Mouse (Mus musculus) G1E-ER4 (cell line): Measurements from ENCODE around the gene Tmem217. TPM values are rescaled to one million over a fixed set of nuclear protein-coding genes. Genes with fewer than 3 reads are reported as not detected.

Experiments used
- GATA1 ChIP-seq: IDR thresholded peaks from one replicate; pipeline ENCODE4 v1.8.0; 2012; ENCODE audit warnings: low read length, inconsistent platforms
- polyA plus RNA-seq: library from polyadenylated mRNA; stranded (reverse); fragments of >175 nt; gene quantifications from 2 replicates; pipeline ENCODE4 v1.2.3, GENCODE M21; 2012

The Tmem217 gene
- not detected in 2 replicates for polyA plus RNA-seq

DNA sequence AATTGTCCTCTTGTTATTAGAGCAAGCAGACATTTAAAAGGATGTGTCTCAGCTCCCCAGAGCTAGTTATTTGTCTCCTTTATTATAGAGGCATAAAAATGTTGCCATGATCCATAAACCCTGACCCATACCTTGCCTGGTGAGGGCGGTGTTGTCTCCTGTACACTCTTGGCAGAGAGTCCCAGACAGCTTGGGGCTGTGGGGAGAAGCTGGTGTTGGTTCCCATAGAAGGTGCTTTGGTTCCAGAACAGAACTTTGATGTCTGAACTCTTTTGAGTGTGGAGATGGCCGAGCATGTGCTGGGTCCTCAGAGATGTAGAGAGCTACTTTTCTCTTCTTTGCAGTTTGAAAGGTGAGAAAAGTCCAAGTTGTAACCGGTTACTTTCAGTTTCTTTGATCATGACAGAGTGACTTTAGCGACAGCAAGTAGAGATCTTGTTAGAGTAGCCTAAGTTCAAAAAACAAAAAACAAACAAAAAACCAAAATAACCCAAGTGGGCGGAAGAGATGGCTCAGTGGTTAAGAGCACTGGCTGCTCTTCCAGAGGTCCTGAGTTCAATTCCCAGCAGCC lies at the start of gene Tmem217:
TSS of gene Tmem217 (minus strand) at position 224 of the 571 bp plus-strand sequence.
- TF ChIP-seq GATA1 = no peak

DNA sequence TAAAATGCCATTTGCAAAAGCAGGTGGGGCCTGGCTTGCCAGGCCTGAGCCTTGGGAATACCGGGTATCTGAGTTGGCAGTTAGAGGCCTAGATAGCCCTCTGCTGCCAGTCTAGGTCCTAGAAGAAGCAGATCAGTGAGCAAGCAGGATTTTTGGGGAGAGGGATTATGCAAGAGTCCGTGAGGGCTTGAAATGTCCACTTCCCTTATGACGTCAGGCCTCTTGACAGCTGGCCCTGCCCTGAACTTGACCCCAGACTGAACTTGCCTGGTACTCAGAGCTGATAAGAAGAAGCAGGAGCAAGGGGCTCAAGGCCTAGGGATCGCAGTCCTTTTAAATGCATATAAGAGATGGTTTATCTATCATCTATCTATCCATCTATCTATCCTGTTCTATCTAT lies 49.2 kb upstream of the Tmem217 start:
- no peak for TF ChIP-seq GATA1

DNA sequence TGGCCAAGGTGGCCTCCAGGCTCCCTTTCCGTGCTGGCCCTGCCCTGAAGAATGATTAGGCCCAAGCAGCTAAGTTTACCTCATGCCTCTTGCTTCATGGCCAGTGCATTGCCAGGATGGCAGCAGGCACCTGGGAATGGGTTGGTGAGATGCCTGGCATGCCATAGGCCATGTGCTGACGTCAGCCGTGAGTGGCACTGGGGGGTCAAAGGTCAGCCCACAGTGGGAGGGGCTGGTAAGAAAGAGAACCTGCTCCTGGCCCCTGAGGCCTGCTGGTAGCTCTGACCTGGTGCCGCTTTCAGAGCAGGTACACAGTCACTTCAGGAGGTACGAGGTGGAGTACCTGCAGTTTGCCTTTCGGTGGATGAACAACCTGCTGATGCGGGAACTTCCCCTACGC lies 47.4 kb upstream of the Tmem217 start:
- TF ChIP-seq GATA1 = no peak

DNA sequence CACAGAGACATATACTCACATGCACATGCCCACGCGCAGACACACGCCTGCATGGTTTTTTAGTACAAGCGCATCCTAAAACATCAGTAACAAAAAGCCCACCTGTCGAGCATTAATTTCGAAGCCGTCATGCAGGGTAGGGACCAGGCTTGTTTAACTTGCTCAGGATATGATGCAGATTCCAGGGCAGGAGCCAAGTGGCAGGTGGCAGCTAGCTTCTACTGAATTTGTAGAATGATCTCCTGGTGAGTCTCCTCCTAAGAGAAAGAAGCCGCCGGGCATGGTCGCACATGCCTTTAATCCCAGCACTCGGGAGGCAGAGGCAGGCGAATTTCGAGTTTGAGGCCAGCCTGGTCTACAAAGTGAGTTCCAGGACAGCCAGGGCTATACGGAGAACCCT lies 46.9 kb upstream of the Tmem217 start:
- TF ChIP-seq GATA1 = no peak

DNA sequence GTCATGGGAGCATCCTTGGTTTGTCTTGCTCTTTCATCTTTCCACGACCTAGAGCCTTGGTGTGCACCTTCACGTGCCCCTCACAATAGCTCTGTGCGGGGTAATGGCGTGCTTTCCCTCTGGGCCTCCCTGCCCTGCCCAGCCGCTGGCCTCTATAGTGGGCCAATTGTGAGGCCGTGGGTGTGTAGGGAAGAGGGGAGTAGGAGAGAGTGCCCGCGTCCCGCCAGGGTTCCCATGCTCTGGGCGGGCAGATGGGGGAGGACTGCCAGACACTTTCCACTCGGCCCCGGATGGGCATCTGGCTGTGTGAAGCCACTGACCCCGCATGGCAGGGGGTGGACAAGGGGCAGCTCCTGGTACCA lies 44.6 kb upstream of the Tmem217 start:
- no peak for TF ChIP-seq GATA1

DNA sequence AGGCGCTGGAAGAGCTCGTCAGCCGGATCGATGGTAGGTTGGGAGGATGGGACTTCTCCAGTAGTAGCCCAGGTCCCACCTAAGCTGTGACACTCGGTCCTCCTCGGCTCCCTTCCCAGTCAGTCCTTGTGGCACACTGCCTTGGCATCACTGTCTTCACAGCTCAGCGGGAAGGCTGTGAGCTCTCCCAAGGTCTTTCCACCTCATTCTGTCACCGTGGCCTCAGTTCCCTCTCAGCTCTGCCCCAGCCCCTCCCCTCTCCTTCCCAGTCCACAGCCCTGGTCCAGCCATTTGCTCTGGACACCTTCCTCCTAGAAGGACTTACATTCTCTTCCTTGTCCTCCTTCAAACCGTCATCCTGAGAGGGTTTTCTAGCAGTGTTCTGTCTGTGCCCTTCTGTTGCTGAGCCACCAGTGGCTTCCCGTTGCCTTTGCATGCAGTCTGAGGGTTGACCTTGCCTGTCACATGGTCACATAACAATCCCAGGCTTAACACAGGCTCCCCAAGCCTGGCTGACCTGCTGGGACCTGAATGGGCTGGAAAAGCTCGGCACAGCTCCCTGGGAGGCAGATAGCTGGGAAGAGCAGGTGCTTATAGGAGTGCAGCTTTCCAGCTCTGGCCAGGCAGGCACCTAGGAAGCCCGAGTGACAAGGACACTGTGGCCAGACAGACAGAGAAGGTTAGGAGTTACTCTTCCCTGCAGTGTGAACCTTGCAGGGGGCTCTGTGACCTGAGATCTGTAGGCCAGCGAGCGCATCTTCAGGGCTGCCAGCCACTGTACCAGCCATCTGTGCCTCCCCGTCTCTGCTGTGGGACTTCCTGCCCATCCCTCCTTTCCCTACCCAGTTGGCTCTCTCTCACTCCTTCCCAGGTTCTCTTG lies 43.9 kb upstream of the Tmem217 start:
- TF ChIP-seq GATA1 = no peak

DNA sequence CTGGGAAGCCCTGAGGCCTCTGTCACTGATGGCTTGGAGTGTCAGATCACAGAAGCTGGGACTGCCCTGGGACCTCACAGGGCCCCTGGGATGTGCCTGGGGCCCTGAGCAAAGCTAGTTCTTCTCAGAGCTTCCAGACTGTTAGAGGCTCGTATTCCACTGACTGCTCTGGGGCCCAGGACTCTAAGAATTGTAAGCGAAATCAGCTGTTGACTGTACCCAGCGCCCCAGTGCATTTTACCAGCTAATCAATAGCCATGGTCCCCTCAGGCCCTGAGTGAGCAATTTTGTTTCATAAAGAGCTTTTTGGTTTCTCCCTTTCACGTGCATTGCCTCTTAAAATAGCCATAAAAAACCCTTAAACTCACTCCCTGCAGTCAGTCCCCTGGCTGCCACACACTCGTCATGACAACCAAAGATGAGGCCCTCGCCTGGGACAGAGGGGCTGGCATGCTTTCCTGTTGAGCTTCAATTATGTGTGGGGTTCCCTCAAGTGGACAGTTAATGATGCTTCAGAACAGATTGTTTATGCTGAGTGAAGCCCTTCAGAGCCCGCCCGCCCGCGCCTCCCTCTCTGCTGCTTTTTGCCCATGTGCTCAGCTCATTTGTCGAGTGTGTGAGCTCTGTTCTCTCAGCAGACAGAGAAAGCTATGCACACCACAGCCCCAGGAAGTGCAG lies 37.2 kb upstream of the Tmem217 start:
- TF ChIP-seq GATA1 = no peak

DNA sequence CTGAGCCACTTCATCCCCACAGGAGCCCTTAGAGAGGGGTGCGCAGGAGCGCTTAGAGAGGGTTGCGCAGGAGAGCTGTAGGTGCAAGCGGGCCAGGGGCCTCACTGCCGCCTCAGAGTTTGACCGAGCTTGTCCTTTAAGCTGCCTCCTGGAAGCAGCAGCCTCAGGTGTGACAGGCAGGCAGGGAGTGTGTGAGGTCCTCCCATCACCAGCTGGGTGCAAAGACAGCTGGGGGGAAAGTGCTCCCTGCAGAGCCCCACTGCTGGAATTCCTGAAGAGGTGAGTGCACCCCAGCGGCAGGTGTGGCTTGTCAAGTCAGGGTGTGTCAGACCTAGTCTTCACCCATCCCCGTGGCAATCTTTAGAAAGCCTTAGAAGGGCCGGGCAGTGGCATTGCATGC lies 34.7 kb upstream of the Tmem217 start:
- TF ChIP-seq GATA1 = no peak

DNA sequence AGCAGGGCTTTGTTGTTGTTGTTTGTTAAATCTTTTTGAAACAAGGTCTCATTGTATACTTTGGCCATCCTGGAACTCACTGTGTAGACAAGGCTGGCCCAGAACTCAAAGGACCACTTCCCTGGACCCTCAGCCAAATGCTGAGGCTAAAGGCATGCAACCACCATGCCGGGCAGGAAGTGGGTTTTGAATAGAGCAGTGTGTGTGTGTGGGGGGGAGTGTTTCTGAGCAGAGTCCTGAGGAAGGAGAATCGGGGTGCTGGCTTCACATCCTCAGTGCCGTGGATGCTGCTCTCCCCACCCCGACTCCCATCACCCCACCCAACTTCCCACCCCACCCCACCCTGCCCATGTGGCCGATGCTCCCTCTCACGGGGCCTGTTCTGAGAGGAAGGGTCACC lies 33.3 kb upstream of the Tmem217 start:
- TF ChIP-seq GATA1 = no peak

DNA sequence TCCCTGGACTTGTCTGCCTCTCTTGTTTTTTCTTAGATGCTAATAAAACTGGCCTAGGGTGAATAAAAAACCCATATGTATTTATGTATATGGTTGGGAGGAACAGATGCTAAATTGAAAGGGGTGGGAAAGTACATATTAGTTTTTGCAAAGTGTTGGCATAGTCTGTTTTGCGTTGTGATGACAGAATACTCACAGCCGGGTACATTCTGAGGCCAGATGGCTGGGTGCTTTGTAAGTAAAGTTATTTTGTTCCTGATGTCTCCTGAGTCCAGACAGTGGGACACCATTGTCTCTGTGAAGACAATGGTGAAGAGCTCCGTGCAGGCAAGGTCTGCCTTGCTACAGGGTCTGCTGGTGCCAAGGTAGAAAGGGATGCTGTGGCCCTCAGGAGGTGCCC lies 32.6 kb upstream of the Tmem217 start:
- TF ChIP-seq GATA1 = no peak

DNA sequence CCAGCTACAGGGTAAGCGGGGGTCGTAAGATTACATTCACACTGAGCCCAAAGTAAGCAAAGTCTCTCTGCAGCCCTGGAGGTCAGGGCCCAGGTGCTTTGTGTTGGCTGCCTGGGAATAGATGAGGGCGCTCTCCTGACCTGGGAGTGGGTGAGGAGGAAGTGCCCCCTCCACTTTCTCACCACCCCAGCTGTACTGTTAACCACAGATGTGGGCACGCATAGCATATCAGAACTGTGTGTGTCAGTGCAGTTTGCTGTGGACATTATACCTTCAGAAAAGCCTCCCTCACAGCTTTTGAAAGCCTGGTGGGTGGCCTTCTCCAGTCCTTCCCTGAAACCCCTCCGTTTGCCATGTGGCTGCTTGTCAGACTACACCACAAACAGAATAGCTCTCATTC lies 32.1 kb upstream of the Tmem217 start:
- no peak for TF ChIP-seq GATA1

DNA sequence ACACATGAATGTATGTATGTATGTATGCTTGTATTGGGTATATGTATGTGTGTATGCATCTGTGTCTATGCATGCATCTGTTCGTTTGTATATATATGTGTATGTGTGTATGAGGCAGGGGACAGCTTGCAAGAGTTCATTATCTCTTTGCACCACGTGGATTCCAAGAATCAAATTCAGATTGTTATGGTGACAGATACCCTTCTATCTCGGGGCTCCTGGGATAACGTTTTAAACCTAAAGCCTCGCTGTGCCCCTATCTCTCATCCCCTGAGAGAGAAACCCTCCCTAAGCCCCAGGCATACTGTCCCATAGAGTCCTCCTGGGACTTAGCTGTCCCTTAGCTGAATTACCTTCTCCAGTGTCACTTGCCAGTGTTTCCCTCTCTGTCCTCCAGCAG lies 31.4 kb upstream of the Tmem217 start:
- TF ChIP-seq GATA1 = no peak

DNA sequence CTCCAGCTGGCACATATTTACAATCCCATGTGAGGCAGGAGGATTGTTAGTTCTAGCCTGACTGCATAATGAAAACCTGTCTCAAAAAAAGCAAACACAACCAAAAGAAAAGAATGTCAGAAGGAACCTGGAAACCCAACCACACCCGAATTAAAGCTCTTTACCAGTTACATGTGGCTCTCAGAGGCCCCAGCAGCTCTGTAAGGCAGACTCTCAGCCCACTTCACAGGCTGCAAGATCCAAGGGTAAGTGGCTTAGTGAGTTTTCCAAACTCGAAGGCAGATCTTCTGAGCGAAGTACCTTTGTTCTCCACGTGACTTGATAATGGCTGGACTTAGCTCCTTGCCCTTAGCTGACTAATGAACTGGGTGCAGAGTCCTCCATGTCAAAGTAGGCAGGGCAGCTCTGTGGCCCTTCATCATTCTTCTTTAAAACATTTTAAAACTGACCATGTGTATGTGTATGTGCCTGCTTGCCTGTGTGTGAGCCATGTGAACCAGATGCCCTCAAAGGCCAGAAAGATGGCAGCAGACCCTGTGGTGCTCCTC lies 27.5 kb upstream of the Tmem217 start:
- TF ChIP-seq GATA1 = no peak

DNA sequence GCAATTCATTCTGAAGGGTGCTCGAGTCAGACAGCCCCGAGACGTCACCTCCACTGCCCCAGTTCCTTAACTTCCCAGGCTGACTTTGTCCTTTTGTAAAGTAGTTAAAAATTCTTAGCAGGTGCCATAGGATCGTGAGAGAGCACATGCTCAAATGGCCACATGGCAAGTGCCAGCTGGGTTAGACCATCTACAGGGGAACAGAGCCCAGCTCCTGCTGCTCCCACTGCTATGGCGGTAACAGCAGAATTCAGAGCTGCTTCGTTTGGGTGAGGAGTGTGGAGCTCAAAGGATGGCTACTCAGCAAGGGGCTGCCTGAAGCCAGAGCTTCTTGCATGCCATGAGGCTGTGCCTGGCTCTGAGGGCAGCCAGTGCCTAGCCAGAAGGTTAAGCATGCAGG lies 17.6 kb upstream of the Tmem217 start:
- TF ChIP-seq GATA1 = no peak

DNA sequence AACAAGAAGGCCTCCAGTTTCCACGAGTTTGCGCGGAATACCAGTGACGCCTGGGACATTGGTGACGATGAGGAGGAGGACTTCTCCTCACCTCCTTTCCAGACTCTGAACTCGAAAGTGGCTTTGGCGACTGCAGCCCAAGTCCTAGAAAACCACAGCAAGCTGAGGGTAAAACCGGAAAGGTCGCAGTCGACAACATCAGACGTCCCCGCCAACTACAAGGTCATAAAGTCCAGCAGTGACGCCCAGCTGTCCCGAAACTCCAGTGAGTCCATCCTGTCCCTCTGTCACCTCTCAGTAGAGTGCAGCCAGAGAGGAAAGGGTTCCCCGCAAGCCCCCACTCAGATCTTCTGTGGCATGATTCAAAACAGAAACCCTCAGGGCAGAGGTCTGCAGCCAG lies 16.2 kb upstream of the Tmem217 start:
- no peak for TF ChIP-seq GATA1

DNA sequence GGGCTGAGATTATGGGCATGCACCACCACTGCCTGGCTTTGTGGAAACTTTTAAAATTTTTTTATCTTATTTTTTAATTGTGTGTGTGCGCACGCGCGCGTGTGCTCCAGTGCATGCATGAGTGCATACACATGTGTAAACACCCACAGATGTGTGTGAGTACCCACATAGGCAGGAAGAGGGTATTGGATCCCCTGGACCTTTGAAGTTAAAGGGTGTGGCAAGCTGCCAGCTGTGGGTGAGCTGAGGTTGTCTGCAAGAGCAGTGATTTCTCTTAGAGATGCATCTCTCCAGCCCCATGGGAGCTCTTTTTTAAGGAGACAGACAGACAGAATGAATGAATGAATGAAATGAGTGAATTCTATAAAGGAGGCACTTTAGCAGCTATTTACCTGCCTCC lies 13.3 kb upstream of the Tmem217 start:
- TF ChIP-seq GATA1 = no peak

DNA sequence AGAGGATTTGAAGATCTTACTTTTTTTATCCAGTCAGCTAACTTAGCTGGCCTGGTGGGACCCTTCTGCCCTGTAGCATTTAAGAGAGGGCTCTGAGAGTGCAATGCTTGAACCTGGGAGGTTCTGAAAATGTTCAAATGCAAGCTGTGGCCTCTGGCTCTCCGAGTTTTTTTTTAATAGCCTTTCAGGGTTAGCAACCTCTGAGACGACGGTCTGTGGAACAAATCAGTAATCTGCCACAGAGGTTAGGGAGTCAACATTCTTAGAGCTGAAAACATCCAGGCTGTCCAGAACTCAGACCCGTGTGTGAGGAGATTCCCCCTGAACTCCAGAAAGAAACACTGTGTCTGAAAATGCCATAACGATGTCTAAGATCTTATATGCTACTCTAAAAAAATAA lies 6.3 kb upstream of the Tmem217 start:
- no peak for TF ChIP-seq GATA1

DNA sequence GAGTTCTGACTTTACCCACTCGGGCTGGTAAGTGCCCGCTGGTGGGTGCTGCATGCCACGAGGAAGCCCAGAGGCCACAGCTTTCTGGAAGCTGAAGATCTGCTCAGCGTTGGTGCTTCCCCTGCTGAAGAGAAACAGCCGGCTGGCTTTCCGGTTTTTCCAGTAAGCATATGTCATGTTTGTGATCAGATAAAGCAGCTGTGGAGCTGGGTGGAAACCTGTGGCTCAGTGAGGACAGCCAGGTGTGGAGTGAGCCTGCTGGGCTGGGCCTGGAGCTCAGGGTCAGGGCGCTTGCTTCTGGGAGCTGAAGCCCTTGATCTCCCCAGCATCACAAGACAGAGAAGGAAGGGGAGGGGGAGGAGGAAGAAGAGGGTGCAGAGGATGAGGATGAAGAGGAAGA lies 4.7 kb upstream of the Tmem217 start:
- TF ChIP-seq GATA1 = no peak
